Mouse (Mus musculus): ENCODE measurements at regions not wholly inside any gene's neighbourhood (a gene's known extent, or its start where the extent isn't known, plus 50 kb on each side); places are given as distances from the start of the nearest gene placed in this dataset.
"Not testable (repeated sequence)": the region's sequence is repeated elsewhere in the genome, so short reads cannot be mapped to it uniquely, and the experiment has no call there.

DNA sequence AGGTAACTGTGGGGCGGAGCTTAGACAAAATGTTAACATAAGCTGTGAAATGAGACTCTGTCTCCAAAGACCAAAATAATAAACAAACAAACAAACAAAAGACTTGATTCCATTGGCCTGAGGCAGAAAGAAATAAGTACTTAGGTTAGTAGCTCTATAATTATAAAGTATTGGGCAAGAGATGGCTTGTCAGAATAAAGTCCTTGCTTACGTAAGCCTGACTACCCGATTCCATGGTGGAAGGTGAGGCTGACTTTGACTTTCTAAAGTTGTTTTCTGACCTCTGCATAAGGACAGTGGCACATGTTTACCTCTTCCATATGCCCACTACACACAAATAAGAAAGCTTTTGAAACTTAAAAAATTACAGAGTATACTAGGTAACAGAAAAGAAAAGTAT, 120.3 kb upstream of the Trim24 start:
- DNase-seq: no peak

DNA sequence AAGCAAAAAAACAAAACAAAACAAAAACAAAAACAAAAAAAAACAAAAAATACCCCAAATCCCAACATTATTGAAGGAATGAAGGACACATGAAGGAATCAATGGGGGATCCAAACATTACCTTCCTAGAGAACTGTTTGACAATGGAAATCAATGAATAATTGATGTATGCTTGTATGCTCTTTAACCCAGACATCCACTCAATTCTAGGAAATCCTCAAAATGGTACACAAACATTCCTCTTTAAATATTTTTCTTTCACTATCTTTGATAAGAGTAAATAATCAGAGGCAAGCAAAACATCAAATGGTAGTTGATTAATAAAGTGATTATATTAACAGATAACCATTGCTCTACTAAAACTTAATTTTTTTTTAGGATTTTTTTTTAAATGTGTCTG, 118.9 kb upstream of the Trim24 start:
- no peak for DNase-seq

DNA sequence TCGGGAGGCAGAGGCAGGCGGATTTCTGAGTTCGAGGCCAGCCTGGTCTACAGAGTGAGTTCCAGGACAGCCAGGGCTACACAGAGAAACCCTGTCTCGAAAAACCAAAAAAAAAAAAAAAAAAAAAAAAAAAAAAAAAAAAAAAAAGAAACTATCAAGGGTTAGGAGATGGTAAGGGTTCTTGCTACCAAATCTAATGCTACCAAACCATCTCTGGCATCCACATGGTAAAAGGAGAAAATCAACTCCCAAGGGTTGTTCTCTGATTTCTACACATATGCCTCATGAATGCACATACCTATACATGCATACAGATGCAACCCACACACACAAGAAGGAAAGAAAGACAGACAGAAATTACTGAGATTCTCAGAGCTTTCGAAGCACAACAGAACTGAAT, 109.6 kb upstream of the Trim24 start:
- not testable (repeated sequence) for DNase-seq

DNA sequence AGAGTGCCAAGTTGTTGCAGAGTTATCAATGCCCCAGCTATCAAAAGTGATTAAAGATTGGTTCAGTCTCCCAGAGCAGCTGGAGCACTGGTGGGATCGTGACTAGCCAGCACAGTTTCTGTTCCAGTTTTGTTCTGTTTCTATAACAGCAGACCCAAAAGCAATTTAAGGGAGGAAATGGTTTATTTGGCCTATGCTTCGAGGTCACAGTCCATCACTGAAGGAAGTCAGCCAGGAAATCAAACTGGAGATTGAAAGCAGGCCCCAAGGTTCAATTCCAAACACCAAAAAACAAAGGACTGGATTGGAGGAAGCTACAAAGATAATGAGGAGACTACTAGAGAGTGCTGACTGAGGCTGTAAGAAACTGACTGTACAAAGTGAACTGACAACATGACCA, 107.6 kb upstream of the Trim24 start:
- no peak for DNase-seq

DNA sequence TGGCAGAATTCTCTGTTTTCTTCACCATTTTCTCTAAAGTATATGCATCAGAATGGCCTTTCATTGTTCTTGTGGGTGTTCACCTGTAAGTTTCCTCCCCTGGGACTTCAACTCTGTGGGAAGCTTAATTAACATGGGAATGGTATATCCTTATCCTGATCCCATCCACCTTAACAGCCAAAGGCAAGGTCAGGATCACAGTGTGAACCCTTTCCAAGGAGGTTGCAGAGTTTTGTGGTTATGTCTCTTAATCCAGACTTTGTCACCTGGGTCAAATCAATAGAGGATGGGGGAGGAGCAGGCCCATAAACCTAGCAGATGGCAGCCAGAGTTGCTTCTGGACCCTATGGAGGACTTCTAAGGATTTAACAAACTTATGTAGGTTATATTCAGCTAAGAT, 102.9 kb upstream of the Trim24 start:
- DNase-seq: no peak

DNA sequence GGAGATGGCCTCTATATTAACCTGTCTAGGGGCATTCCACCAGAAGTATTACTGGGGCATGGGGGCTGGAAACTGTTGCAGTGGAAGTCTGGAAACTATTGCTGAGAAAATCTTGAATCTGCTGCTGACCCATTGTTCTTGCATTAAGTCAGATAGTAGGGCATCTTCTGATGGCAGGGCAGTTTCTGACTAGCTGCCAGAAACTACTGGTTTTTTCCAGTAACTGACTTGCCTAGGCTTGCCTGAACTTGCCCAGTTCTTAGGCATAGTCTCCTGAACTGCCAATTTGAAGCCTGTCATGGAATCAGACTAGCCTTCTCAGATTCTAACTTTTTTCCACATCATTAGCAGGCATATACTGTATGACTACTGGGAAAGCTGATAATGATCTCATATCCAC, 97.3 kb upstream of the Trim24 start:
- DNase-seq: no peak

DNA sequence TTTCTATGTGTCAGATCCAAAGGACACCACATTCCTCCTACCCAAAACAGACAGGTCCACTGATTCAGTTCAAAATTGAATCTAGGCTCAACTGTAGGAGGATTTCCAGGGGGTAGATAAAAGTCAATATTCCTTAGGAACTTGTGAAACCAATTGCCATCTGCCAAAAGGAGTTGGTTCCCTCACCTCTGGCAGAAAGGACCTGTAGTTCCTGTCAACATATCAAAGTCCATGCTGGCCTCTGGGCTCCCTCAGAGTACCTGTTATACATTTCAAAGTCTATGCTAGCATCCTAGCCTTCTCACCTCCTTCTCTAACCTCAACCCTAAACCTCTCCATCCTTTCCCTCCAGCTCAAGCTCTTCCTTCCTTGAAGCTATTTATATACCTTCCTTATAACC, 95.5 kb upstream of the Trim24 start:
- no peak for DNase-seq

DNA sequence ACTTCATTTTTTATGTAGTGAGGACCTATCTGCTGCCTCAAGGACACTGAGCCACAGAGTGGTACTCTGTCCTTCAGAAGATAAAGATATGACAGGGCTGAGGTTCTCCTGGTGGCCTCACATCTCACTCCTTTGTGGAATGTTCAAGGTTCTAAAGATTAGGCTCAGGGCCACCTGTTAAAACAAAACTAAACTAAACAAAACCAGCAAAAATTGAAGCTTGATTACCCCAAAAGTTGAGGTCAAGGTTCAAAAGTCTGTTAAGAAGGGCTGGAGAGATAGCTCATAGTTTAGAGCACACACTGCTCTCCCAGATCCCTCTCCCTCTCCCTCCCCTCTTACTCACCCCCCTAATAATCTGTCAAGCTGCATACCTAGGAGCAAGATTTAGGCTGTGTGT, 90.7 kb upstream of the Trim24 start:
- no peak for DNase-seq

DNA sequence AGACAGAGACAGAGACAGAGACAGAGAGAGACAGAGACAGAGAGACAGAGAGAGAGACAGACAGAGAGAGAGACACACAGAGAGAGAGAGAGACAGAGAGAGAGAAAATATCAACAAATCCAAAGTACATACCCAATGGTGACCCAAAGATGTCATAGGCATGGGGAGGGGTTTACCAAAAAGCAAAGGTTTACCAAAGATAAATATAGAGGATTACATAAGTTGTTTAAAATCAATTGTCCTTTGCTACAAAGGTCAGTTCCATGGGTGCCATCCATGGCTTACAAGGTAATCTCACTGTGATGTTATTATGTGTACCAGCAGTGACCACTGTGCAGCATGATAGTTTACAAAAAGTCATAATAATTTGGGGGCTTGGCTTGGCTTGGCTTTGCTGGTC, 88.7 kb upstream of the Trim24 start:
- DNase-seq: no peak

DNA sequence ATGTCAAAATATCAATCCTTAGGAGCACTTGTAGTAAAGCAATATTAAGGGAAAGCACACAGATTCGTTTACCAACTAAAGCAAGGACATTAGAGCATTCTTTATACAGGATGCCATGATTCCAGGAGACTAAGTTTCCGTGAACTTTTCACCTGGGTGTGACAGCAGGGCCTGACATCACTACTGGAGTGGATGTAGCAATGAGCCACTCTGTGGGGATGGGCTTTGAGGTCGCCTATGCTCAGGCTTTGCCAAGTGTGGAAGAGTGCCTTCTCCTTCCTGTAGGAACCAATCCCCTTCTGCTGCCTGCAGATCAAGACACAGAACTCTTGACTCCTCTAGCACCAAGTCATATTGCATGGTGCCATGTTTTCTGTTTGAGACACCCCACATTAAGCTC, 85.3 kb upstream of the Trim24 start:
- DNase-seq: not testable (repeated sequence)

DNA sequence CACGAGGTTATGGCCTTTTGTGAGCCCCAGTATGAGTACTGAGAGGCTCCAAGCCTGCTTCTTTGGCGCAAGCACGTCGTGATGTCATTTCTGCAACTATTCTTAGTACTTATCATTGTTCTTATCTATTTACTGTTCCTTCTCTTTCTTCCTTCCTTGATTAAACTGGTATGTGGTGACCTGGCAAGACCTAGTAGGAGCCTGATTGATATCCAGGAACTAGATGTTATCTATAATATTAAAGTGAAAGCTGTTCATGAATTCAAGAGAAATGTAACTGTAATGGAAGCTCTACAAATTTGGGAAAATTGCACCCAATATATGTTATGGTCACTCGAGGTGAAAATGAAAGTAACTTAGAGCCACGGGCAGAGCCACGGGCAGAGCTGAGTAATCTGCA, 84.9 kb upstream of the Trim24 start:
- no peak for DNase-seq

DNA sequence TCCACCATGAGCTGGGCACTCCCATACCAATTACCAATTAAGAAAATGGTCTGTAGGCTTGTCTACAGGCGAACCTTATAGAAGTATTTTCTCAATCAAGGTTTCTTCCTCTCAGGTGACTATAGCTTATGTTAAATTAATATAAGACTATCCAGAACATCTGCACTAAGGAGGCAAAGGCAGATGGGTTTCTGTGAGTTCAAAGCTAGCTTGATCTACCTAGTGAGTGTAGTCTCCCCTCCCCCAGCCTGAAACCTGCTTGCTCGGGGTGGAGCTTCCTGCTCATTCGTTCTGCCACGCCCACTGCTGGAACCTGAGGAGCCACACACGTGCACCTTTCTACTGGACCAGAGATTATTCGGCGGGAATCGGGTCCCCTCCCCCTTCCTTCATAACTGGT, 82.8 kb upstream of the Trim24 start:
- not testable (repeated sequence) for DNase-seq

DNA sequence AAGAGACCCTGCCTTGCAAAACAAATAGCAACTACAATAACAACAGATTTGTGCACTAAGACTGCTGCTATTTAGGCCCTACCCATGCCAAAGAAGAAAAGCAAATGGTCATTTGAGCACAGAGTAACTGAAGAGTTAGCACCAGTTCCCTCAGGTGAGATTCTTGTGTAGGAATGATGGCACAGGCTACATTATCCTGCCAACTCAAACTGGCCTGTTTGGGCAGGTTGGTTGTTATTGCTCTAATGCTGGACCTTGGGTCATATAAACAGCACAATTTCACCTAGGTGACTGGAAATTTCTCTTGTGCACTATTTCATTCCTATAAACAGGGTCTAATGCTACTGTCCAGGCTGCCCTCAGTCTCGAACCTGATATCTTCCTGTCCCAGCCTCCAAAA, 79.7 kb upstream of the Trim24 start:
- no peak for DNase-seq

DNA sequence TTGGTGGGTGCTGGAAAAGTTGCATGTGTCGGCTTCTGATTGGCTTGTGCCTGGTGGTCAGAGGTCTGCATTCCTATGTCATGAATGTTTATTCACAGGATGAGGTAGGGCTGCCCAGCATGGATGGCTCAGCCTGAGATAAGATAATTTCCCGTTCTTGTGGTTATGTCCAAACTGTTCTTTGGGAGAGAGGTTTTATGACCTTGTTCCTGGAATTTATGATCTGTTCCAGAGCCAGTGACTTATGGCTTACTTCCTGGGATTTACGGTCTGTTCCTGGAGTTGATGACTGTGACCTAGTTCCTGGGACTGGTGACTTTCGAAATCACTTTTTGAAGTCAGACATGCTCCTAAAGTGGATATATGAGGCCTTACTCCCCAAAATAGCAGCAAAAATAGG, 76.4 kb upstream of the Trim24 start:
- DNase-seq: no peak

DNA sequence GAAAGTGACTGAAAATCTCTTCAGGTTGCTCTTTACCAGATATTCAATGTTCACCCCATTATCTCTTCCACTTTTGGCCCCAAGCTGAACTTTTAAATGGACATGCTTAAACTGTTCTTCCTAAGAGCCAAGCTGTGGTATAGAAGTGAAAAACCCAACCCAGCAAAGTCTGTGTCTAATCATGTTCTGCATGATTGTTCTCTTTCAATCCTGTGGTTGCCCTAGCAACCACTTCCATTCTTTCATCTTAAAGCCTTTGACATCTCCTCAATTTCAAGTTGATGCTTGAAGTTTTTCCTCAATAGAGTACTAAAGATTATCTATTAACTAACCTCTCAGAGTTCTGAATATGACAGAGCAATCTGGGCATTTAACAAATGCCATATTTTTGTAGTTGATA, 75.6 kb upstream of the Trim24 start:
- DNase-seq: no peak

DNA sequence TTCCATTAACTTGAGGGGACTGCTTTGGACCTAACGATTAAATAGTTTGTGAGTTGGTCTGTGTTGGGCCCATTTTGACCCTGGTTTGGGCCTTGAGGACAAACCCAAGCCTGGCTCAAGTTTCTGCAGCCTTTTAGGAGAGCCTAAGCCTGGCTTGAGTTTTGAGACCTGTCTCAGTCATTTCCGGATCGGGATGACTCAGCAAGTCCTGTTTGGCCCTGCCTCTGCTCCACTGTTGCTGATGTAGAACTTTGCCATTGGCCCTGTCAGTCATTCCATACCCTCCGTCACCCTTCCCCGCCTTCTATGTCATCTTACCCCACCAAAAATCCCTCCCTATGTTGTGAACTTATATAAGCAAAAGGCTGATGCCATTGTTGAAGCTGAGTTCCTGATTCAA, 67.4 kb upstream of the Trim24 start:
- no peak for DNase-seq

DNA sequence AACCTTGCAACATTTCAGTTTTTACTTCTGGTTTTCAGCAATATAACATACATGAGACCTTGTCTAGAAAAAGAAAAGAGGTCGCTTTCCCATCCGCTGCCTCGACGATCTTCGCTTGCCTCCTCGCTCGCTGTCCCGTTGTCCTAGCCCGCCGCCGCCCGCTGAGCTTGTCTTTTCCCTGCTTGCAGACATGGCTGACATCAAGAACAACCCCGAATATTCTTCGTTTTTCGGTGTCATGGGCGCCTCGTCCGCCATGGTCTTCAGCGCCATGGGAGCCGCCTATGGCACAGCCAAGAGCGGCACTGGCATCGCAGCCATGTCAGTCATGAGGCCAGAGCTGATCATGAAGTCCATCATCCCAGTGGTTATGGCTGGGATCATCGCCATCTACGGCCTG, 64.7 kb upstream of the Trim24 start:
- not testable (repeated sequence) for DNase-seq

DNA sequence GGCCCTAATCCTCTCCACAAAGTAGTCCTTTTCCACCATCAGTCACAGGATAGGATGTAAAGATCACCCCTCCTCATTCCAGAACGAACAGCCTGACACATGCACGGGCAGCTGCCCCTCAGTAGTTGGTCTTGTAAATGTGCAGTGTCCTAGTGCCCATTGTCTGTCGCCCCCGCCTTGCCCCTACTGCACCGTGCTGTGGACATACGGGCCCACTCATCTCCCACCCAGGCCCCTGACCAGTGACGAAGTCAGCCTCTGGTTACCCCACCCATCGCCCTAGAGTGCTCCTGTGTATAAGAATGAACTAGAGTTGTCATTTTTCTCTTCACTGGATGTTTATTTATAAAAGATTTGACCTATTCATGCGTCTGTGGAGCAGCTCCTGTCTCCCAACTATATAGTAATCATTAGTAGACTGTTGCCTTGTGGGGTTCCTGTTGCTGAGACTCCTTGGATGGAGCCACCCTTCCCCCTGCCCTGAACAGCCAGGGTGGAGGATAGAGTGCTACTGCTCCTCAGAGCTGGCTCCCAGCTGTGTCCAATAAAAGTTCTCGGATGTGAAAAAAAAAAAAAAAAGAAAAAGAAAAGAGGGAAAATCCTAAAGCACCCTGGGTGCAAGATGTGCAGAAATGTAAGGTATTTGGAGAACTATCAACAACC, 64.0 kb upstream of the Trim24 start:
- DNase-seq: not testable (repeated sequence)

DNA sequence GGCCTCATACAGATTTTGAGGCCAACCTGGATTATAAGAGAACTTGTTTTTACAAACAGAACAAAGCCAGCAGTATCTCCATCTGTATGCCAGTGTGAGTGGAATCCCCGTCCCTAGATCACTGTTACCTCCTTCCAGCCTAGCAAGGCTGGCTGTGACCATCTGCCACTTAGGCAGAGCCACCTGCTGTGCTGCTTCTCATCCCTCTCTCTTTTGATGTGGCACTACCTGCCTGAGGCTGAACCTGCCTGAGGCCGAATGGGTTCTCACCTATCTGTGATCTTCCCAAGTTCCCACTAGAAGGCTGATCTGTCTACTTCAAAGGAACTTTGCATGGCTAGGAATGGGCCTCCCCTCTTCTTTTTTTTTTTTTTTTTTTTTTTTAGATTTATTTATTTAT, 55.4 kb upstream of the Trim24 start:
- DNase-seq: not testable (repeated sequence)

Measured in layer of hippocampus, adult 9-11 months (tissue).